Mouse (Mus musculus): Measurements from ENCODE around the gene Abce1. TPM values are rescaled to one million over a fixed set of nuclear protein-coding genes. Genes with fewer than 3 reads are reported as not detected.

Abce1 gene
- polyA plus RNA-seq, 2 experiments, result 35.6 to 47.2 TPM

GRCm38 (mm10) chr8:79638001-79638706 lies 73.4 kb downstream of the Abce1 start:
- H3K4me2 ChIP-seq (ENCODE audit: low read depth), result peak overlapping the region; percentile 78
- no peaks in the 10 kb centered on the region for H3K27me3 ChIP-seq (ENCODE audit: control insufficient read depth, insufficient read depth, low read length)
- TF ChIP-seq EP300 (IDR thresholded peaks at IDR 0.05; ENCODE audit: low read depth) (no peak), CTCF (IDR thresholded peaks at IDR 0.05; ENCODE audit: low read depth) (no peak)
- H3K27ac ChIP-seq, result peak overlapping the region; percentile 89
- peak overlapping the region; percentile 93 for H3K9ac ChIP-seq (replicated peaks)
- WGBS (ENCODE audit: insufficient replicate concordance), result 8% methylated on average over 11 of the region's 11 CpGs
- DNase-seq (ENCODE audit: low read depth in 3 of 3, low spot score in 3 of 3) (no peak), ATAC-seq (ENCODE audit: insufficient read depth) (no peak)
- H3K9me3 ChIP-seq (ENCODE audit: control insufficient read depth, low read length), result no peaks in the 10 kb centered on the region
- H3K4me1 ChIP-seq (replicated peaks; ENCODE audit: control insufficient read depth in 2 of 2, insufficient read depth in 2 of 2, low read length in 1 of 2), result peaks cover 10 to 13% of the 10 kb centered on the region in 2 experiments
- H3K4me3 ChIP-seq (ENCODE audit: insufficient read depth in 1 of 2, low read depth in 2 of 2, low read length in 2 of 2), result peak overlapping the region; percentile 70 to 85
- H3K36me3 ChIP-seq (replicated peaks; ENCODE audit: control insufficient read depth, insufficient read depth, low read depth), result no peaks in the 10 kb centered on the region

GRCm38 (mm10) chr8:79637237-79637636 lies 74.3 kb downstream of the Abce1 start:
- DNase-seq (ENCODE audit: low read depth in 3 of 3, low spot score in 3 of 3) (no peak), ATAC-seq (ENCODE audit: insufficient read depth) (no peak)
- no peak for TF ChIP-seq CTCF (IDR thresholded peaks at IDR 0.05; ENCODE audit: low read depth)
- no peak for TF ChIP-seq EP300 (IDR thresholded peaks at IDR 0.05; ENCODE audit: low read depth)
- Histone ChIP-seq H3K27me3 (ENCODE audit: control insufficient read depth, insufficient read depth, low read length) (no peaks in the 10 kb centered on the region), H3K27ac (no peak overlapping the region), H3K36me3 (replicated peaks; ENCODE audit: control insufficient read depth, insufficient read depth, low read depth) (no peaks in the 10 kb centered on the region), H3K9ac (replicated peaks) (no peak overlapping the region), H3K4me2 (ENCODE audit: low read depth) (no peak overlapping the region), H3K4me3 (ENCODE audit: insufficient read depth in 1 of 2, low read depth in 2 of 2, low read length in 2 of 2) (no peak overlapping the region), H3K9me3 (ENCODE audit: control insufficient read depth, low read length) (no peaks in the 10 kb centered on the region), H3K4me1 (replicated peaks; ENCODE audit: control insufficient read depth in 2 of 2, insufficient read depth in 2 of 2, low read length in 1 of 2) (peaks cover 6 to 9% of the 10 kb centered on the region in 2 experiments)
- WGBS (ENCODE audit: insufficient replicate concordance), result 50% methylated on average over 3 of the region's 3 CpGs

GRCm38 (mm10) chr8:79636151-79636550 lies 75.4 kb downstream of the Abce1 start:
- DNase-seq (ENCODE audit: low read depth in 3 of 3, low spot score in 3 of 3) (no peak), ATAC-seq (ENCODE audit: insufficient read depth) (no peak)
- H3K4me2 ChIP-seq (ENCODE audit: low read depth), result no peak overlapping the region
- H3K4me3 ChIP-seq (ENCODE audit: insufficient read depth in 1 of 2, low read depth in 2 of 2, low read length in 2 of 2), result no peak overlapping the region
- no peaks in the 10 kb centered on the region for H3K9me3 ChIP-seq (ENCODE audit: control insufficient read depth, low read length)
- TF ChIP-seq EP300 (IDR thresholded peaks at IDR 0.05; ENCODE audit: low read depth) (no peak), CTCF (IDR thresholded peaks at IDR 0.05; ENCODE audit: low read depth) (no peak)
- 23% methylated on average over 1 of the region's 1 CpGs for WGBS (ENCODE audit: insufficient replicate concordance)
- no peak overlapping the region for H3K9ac ChIP-seq (replicated peaks)
- no peaks in the 10 kb centered on the region for H3K36me3 ChIP-seq (replicated peaks; ENCODE audit: control insufficient read depth, insufficient read depth, low read depth)
- no peak overlapping the region for H3K27ac ChIP-seq
- peaks cover 3 to 5% of the 10 kb centered on the region in 2 experiments for H3K4me1 ChIP-seq (replicated peaks; ENCODE audit: control insufficient read depth in 2 of 2, insufficient read depth in 2 of 2, low read length in 1 of 2)
- no peaks in the 10 kb centered on the region for H3K27me3 ChIP-seq (ENCODE audit: control insufficient read depth, insufficient read depth, low read length)

- H3K36me3 ChIP-seq (replicated peaks; ENCODE audit: control insufficient read depth, insufficient read depth, low read depth), result no peaks in the 10 kb centered on the region
- H3K4me1 ChIP-seq (replicated peaks; ENCODE audit: control insufficient read depth in 2 of 2, insufficient read depth in 2 of 2, low read length in 1 of 2), result peaks cover 0 to 3% of the 10 kb centered on the region in 2 experiments; a peak in 2 of 4 replicates
- DNase-seq (ENCODE audit: low read depth in 3 of 3, low spot score in 3 of 3) (no peak), ATAC-seq (ENCODE audit: insufficient read depth) (no peak)
- H3K27me3 ChIP-seq (ENCODE audit: control insufficient read depth, insufficient read depth, low read length), result no peaks in the 10 kb centered on the region
- no peak overlapping the region for H3K27ac ChIP-seq
- H3K9ac ChIP-seq (replicated peaks), result no peak overlapping the region
- no peaks in the 10 kb centered on the region for H3K9me3 ChIP-seq (ENCODE audit: control insufficient read depth, low read length)
- H3K4me3 ChIP-seq (ENCODE audit: insufficient read depth in 1 of 2, low read depth in 2 of 2, low read length in 2 of 2), result no peak overlapping the region
- no peak overlapping the region for H3K4me2 ChIP-seq (ENCODE audit: low read depth)
- TF ChIP-seq CTCF (IDR thresholded peaks at IDR 0.05; ENCODE audit: low read depth), result no peak
- TF ChIP-seq EP300 (IDR thresholded peaks at IDR 0.05; ENCODE audit: low read depth), result no peak
- 69% methylated on average over 1 of the region's 1 CpGs for WGBS (ENCODE audit: insufficient replicate concordance)
Measured at GRCm38 (mm10) chr8:79635491-79635890, 76.0 kb downstream of the Abce1 start.

Other genes starting within 250 kb of the Abce1 start
- 8.7 and 10.3 TPM in 2 replicates for gene Otud4, start 72.1 kb downstream of the Abce1 start, polyA plus RNA-seq (2012; rRNA removed)
- gene Otud4, start 72.1 kb downstream of the Abce1 start, polyA plus RNA-seq (2014; fragmentation: Nextera tagmentation; extraction: Ambion mirVana), result 8.6 and 10.9 TPM in 2 replicates
- 1.4 and 3.7 TPM in 2 replicates for gene Anapc10, start 80 bp upstream of the Abce1 start, polyA plus RNA-seq (2012; rRNA removed)
- gene Anapc10, start 80 bp upstream of the Abce1 start, polyA plus RNA-seq (2014; fragmentation: Nextera tagmentation; extraction: Ambion mirVana), result 16.7 and 19.7 TPM in 2 replicates